Mouse (Mus musculus) embryonic fibroblast, embryonic 13.5 days (primary cell): ENCODE data around the gene Smok3a.

ENCODE experiments used
- CTCF ChIP-seq: IDR thresholded peaks from 2 replicates; pipeline ENCODE4 v1.5.1; 2011; ENCODE audit warnings: mild to moderate bottlenecking, control low read depth, low read length, moderate library complexity, borderline replicate concordance; ENCODE audit not compliant: insufficient read depth
- POLR2A ChIP-seq: IDR thresholded peaks from 2 replicates; pipeline ENCODE4 v1.6.1; 2011; ENCODE audit warnings: low read depth, mild to moderate bottlenecking, control low read depth, low read length, moderate library complexity

GRCm38 (mm10) chr5:138073803-138074202 is 52.7 kb downstream of the Smok3a start:
- no peak for TF ChIP-seq CTCF
- no peak for TF ChIP-seq POLR2A
